Comparison of ENCODE assay signal across 9 mouse cellular contexts in genomic region chr10:57631896-57632867, GRCm38 (mm10). TPM values are rescaled to one million over a fixed set of nuclear protein-coding genes. Genes with fewer than 3 reads are reported as not detected.
A peak's percentile ranks its signal among the peaks of the same experiment; 100 is the strongest.
DNase-seq lines count a peak whose midpoint lies in the region; ATAC-seq and TF ChIP-seq lines count a peak whose summit lies in the region.
"Had no signal": no experiment of that assay in that cellular context is flagged by ENCODE, and none has a peak within 500 bp of the region (broad histone marks: within the 10 kb centered on the region; RNA-seq: fewer than 3 reads in every experiment).

Pkib (plus strand) TSS chr10:57631981.

- no peaks in the 10 kb centered on the region; the same call in 1 of the 2 replicates for H3K4me1 ChIP-seq in brown adipose tissue, adult 24 weeks (ENCODE audit: control insufficient read depth, insufficient read depth, insufficient read length, low read length)
- H3K4me1 ChIP-seq in forebrain, embryonic 12.5 days: peaks cover 5% of the 10 kb centered on the region
- H3K4me1 ChIP-seq in liver, embryonic 16.5 days (ENCODE audit: control insufficient read depth, low read depth, low read length): peaks cover 2% of the 10 kb centered on the region; the same call in 1 of the 2 replicates
- peaks cover 13% of the 10 kb centered on the region for H3K4me1 ChIP-seq in neural tube, embryonic 13.5 days (replicated peaks)
- H3K4me1 ChIP-seq in testis, adult 2 months (ENCODE audit: control insufficient read depth, insufficient read depth, low read length): peaks cover 5% of the 10 kb centered on the region

- ATAC-seq in forebrain, embryonic 12.5 days (ENCODE audit: low FRiP score): peak; percentile 93
- peak; percentile 47; the same call in 1 of the 2 replicates for ATAC-seq in liver, embryonic 16.5 days (ENCODE audit: low read depth)
- peak; percentile 96 for ATAC-seq in neural tube, embryonic 13.5 days (ENCODE audit: low read depth)

- no peak within 1 kb of the TSS for H3K27ac ChIP-seq in brown adipose tissue, adult 24 weeks (replicated peaks; ENCODE audit: low read depth, low read length)
- H3K27ac ChIP-seq in forebrain, embryonic 12.5 days: no peak within 1 kb of the TSS
- H3K27ac ChIP-seq in layer of hippocampus, adult 2 months: peak within 1 kb of the TSS; percentile 78
- no peak within 1 kb of the TSS for H3K27ac ChIP-seq in liver, embryonic 16.5 days (ENCODE audit: low read length)
- no peak within 1 kb of the TSS for H3K27ac ChIP-seq in neural tube, embryonic 13.5 days (replicated peaks)
- no peak within 1 kb of the TSS for H3K27ac ChIP-seq in testis, adult 2 months (ENCODE audit: control insufficient read depth, insufficient read depth, low read depth, low read length)

- peak; percentile 94 for DNase-seq in A20 (ENCODE audit: low read depth, low spot score)
- DNase-seq in heart, postnatal 36 days: peak; percentile 9 to 24
- DNase-seq in layer of hippocampus, adult 2 months (ENCODE audit: low spot score in 2 of 2): peak; percentile 45 to 62

- intact Hi-C loops in heart, postnatal 36 days (cut with DNase I): no loop called here

- H3K4me3 ChIP-seq in brown adipose tissue, adult 24 weeks (ENCODE audit: insufficient read depth, low read depth, low read length): peak within 1 kb of the TSS; percentile 37
- H3K4me3 ChIP-seq in forebrain, embryonic 12.5 days (replicated peaks): peak within 1 kb of the TSS; percentile 41
- H3K4me3 ChIP-seq in layer of hippocampus, adult 2 months: peak within 1 kb of the TSS; percentile 64
- H3K4me3 ChIP-seq in liver, embryonic 16.5 days (ENCODE audit: low read depth, low read length): peak within 1 kb of the TSS; percentile 42
- H3K4me3 ChIP-seq in neural tube, embryonic 13.5 days: peak within 1 kb of the TSS; percentile 48
- peak within 1 kb of the TSS; percentile 25 for H3K4me3 ChIP-seq in testis, adult 2 months (ENCODE audit: control insufficient read depth, low read depth, low read length)

- H3K27me3 ChIP-seq in forebrain, embryonic 12.5 days: peaks cover 18% of the 10 kb centered on the region
- peaks cover 13% of the 10 kb centered on the region for H3K27me3 ChIP-seq in liver, embryonic 16.5 days (ENCODE audit: control insufficient read depth, insufficient read depth, low read depth, low read length)
- H3K27me3 ChIP-seq in neural tube, embryonic 13.5 days: peaks cover 12% of the 10 kb centered on the region
- H3K27me3 ChIP-seq in testis, adult 2 months (ENCODE audit: control insufficient read depth, insufficient read depth, low read length): no peaks in the 10 kb centered on the region

- H3K9ac ChIP-seq in forebrain, embryonic 12.5 days: peak within 1 kb of the TSS; percentile 49
- H3K9ac ChIP-seq in liver, embryonic 16.5 days (ENCODE audit: low read depth, low read length): no peak within 1 kb of the TSS
- peak within 1 kb of the TSS; percentile 64 for H3K9ac ChIP-seq in neural tube, embryonic 13.5 days

- TF ChIP-seq CTCF in layer of hippocampus, adult 2 months (conservative IDR thresholded peaks at IDR 0.05): no peak
- TF ChIP-seq CTCF in testis, adult 2 months (IDR thresholded peaks at IDR 0.05; ENCODE audit: control insufficient read depth, insufficient read depth, insufficient replicate concordance, low read depth, low read length): no peak

- H3K9me3 ChIP-seq in forebrain, embryonic 12.5 days: 0 out of 2 replicates have a peak, but pooled peaks cover 4% of the 10 kb centered on the region
- no peaks in the 10 kb centered on the region for H3K9me3 ChIP-seq in liver, embryonic 16.5 days (replicated peaks; ENCODE audit: control insufficient read depth, low read length)
- H3K9me3 ChIP-seq in neural tube, embryonic 13.5 days: no peaks in the 10 kb centered on the region

- TF ChIP-seq POLR2A in testis, adult 2 months (IDR thresholded peaks at IDR 0.05; ENCODE audit: control insufficient read depth, low read depth, low read length): no peak

- no peaks in the 10 kb centered on the region for H3K36me3 ChIP-seq in forebrain, embryonic 12.5 days (replicated peaks)
- H3K36me3 ChIP-seq in liver, embryonic 16.5 days (ENCODE audit: control insufficient read depth, insufficient read depth): no peaks in the 10 kb centered on the region
- H3K36me3 ChIP-seq in neural tube, embryonic 13.5 days: no peaks in the 10 kb centered on the region
- H3K36me3 ChIP-seq in testis, adult 2 months (ENCODE audit: control insufficient read depth, insufficient read depth, low read length): no peaks in the 10 kb centered on the region

- peak within 1 kb of the TSS; percentile 80 for H3K4me2 ChIP-seq in forebrain, embryonic 12.5 days
- H3K4me2 ChIP-seq in liver, embryonic 16.5 days (ENCODE audit: low read depth, low read length): peak within 1 kb of the TSS; percentile 55
- H3K4me2 ChIP-seq in neural tube, embryonic 13.5 days: peak within 1 kb of the TSS; percentile 85

- 2% methylated on average over 41 of the region's 41 CpGs for WGBS in forebrain, embryonic 12.5 days
- 2% methylated on average over 41 of the region's 41 CpGs for WGBS in liver, embryonic 16.5 days (ENCODE audit: insufficient replicate concordance)
- WGBS in neural tube, embryonic 13.5 days: 1% methylated on average over 41 of the region's 41 CpGs

RNA-seq across cellular contexts. Expression of gene Pkib, which starts in this region (rescaled TPM):
- polyA plus RNA-seq in brown adipose tissue, adult 24 weeks (2012; ENCODE audit: insufficient read depth, insufficient read length, missing spikeins): 0.54 TPM in 1 of 2 replicates, not detected in the other
- 1.0 and 2.4 TPM in 2 replicates for polyA plus RNA-seq in forebrain, embryonic 12.5 days (2016; fragmentation: Nextera tagmentation; extraction: Ambion mirVana)
- total RNA-seq in heart, postnatal 36 days (2021): under 1 TPM; 0.31 to 0.79 TPM
- 10 to 100 TPM; 11.9 to 17.8 TPM for total RNA-seq in layer of hippocampus, adult 2 months (2021)
- polyA plus RNA-seq in liver, embryonic 16.5 days (2015; fragmentation: Nextera tagmentation; extraction: Ambion mirVana): 0.95 and 1.5 TPM in 2 replicates
- 2.4 and 2.5 TPM in 2 replicates for polyA plus RNA-seq in neural tube, embryonic 13.5 days (2015; fragmentation: Nextera tagmentation; extraction: Ambion mirVana)
- polyA plus RNA-seq in testis, adult 2 months (2012; rRNA removed): 300 and 384 TPM in 2 replicates
- total RNA-seq: MEL had no signal

Comparison
In these comparisons a context has a peak if more than half of its experiments do, and no peak if none do; other contexts are left out.
1. RNA of gene Pkib (total RNA-seq): 11.9 to 17.8 TPM in layer of hippocampus, adult 2 months; 0.31 to 0.79 TPM in heart, postnatal 36 days; every median in the first group is over 4 times any median in the second.
2. RNA of gene Pkib (polyA plus RNA-seq): 300 to 384 TPM in testis, adult 2 months; 2.4 to 2.5 TPM in neural tube, embryonic 13.5 days, 1.0 to 2.4 TPM in forebrain, embryonic 12.5 days, 0.95 to 1.5 TPM in liver, embryonic 16.5 days and 0.54 TPM in brown adipose tissue, adult 24 weeks; every median in the first group is over 10 times any median in the second.
3. Peak in DNase-seq in heart, postnatal 36 days; RNA of the gene not detected or under 1 TPM.
4. DNase-seq: peak in every context shown above with its lines; median percentile 94 in A20; 54 in layer of hippocampus, adult 2 months; 16 in heart, postnatal 36 days.
5. Peak in every context shown above with its lines, with median percentiles within 50 percentile points of each other: H3K4me3 ChIP-seq, ATAC-seq and H3K4me2 ChIP-seq.